Mouse (Mus musculus): ENCODE data around the gene Azin2.

Azin2 gene

DNA sequence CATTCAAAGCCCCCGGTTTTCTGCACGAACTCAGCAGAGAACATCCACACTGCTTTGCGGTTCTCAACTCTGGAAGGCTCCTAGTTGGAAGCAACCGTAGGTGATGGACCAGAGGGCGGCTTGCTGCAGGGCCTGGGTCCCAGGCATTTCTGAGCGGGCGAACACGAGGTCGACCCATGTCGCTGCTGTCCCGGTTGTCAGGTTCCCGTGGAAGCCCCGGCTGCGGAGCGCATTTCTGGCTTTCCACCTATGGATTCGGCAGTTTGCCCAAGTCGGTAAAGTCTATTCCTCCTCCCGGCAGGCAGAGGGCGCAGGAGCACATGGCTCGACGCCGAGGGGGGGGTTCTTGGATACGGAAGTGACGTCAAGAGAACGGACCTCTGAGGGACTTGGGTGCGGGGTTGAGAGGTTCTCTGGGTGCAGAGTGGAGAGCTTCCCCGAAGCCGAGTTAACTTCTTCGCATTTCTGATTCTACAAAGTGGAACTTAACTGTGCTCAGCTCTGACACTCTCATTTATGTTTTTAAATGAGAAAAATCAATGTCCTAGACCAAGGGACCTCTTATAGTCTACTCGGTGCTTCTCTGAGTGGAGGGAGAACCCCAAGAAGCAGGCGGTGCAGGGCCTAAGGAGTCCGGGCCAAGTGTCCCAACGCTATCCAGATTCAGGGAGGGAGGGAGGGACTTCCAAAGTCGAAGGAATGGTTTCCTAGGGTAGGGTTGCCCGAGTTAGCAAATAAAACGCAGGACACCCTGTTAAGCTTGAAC is 37.2 kb downstream of the Azin2 start:
- peak; percentile 87 for DNase-seq

DNA sequence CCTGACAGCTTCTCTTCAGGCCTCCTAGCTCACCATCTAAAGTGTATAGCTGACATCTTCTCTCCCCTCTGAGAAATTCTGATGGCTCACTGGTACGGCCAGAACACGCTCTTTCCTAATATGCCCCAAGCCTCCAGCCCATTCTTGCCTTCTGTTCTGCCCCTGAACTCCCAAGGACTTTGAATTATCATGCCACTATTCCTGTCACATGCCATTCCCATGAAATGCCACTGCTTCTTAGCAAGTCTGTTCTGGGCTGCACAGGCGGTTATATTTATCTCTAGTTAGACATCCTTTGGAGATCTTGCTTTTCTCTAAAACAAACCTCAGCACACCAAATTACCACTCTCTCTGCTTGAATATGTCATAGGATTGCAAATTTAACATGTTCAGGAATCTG is 38.6 kb downstream of the Azin2 start:
- no peak for DNase-seq

DNA sequence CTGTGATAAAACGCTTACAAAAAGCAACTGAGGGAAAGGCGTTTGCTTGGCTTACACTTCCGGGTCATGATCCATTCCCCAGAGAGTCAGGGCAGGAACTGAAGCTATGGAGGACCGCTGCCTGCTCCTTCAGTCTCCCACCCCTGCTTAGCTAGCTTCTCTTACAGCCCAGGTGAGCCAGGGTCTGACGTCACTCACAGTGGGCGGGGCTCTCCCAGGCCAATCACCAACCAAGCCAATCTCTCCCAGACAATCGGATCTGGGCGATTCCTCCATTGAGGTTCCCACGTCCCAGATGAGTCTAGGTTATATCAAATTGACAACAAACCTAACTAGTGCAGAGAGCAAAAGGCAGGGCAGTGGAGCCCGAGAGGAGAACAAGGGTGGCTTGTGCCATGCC is 43.1 kb downstream of the Azin2 start:
- DNase-seq: no peak

DNA sequence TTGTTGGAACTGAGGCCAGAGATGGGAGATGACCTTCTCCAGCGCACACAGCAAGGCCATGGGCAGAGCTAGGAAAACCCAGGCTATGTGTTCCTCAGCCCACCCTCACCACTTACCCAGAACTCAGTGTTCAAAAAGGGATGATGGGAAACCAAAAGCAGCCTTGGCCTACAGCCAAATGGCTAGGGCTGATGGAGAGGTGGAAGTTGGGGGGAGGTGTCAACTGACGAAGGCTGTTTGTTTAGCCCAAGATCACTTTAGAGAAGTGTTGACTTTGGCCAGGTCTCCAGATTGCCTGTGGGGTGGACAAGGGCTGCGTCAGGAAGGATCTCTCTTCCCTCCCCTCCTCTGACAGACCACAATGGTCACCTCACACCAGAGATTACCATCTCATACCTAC is 44.1 kb downstream of the Azin2 start:
- no peak for DNase-seq

DNA sequence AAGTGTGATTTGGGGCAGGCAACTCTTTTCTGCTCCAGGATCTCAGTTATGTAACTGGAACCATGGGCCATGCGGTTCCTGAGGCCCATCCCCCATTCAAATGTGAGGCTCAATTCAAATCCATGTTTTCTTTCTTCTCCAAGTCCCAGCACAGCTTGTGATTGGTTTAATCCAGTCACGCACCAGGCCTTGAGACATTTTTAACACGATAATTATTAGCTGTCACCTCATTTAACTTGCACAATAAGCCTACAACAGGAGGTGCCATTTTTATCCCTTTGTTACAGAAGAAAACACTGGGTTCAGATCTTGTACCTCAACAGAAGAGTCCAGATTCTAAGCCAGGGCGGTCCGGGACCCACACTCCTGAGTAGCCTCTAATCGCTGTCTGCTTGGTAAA is 44.5 kb downstream of the Azin2 start:
- DNase-seq: no peak

DNA sequence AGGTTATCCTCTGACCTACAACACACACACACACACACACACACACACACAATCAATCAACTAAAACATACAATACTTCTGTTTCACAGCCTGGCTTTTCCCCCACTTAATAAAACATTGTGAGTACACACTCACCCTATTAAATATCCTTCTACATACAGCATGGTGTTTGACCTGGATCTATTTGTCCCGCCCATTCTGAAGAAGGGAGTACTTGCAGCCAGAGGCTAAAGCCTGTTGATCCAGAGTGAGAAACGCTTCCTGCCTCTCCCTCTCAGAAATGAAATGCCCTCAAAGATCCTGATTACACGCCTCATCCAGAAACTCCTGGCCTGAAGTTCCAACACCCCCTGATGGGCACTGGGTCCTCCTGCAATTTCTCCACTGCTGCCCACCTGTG is 45.1 kb downstream of the Azin2 start:
- DNase-seq: no peak

DNA sequence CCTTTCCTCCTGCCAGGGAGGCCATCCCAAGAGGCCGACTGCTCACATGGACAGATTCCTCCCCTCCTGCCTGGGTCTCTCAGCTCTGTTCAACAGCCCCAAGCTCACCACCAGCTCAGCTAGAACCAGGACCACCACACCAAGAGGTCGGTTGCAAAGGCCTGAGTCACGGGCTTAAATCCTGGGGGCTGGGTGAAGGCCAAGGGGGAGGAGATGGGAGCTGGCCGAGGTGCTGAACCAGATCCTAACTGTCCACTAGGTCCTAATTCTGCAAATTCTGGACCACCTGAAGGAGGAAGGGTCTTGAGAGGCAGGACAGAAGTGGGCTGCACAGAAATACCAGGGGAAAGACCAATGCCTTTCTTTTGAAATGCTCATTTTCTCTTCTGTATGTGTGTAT is 48.4 kb downstream of the Azin2 start:
- no peak for DNase-seq

DNA sequence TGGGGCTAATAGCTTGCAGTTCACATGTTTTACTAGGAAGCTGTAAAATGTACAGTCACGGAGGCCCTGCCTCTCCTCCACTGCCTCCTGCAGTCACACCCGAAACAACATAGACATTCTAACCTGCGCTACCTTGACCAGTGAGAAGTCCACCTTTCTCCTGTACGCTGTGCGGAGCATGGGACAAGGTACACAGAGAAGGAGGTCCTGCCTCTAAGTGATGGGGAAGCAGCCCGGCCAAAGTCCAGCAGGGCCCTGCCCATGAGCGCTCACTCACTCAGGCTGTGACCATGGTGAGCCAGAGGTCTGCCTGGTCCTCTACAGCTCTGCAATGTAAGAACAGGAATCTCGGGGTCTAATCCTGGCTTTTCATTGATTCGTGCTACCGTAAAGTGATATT is 50.2 kb downstream of the Azin2 start:
- no peak for DNase-seq

DNA sequence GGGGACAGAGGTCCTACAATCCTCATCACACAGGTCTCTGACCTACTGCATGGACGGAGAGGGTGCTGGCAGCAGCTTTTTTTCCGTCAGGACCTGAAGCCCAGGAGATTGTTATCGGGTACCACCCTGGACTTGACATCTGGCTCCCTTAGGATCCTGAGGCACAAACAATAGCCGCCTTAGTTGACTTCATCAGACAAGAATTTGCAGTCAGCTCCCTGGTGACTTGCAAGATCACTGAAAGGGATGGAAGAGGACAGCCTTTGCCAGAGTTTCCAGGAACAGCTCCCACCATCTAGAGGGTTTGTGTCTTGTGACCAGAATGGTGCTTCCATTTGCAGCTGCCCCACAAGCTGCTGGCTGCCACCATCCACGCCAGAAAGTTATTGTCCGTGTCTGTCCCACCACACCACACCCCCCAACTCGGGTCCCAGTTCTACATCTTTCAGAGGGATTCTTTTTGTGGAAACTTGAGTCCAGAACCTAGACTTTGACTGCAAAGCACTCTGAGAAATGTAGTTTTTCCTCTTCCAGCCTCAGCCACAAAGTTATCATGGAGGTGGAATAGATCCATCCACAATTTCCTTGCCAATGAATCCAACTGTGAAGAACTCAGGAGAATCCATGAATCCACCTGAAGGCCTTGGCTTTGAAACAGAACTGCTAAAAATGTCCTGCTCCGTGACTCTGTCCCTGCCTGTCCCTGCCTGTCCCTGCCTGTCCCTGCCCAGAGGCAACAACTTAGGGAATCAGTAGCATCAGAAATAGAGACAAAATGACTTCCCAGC is 51.8 kb downstream of the Azin2 start:
- no peak for DNase-seq

DNA sequence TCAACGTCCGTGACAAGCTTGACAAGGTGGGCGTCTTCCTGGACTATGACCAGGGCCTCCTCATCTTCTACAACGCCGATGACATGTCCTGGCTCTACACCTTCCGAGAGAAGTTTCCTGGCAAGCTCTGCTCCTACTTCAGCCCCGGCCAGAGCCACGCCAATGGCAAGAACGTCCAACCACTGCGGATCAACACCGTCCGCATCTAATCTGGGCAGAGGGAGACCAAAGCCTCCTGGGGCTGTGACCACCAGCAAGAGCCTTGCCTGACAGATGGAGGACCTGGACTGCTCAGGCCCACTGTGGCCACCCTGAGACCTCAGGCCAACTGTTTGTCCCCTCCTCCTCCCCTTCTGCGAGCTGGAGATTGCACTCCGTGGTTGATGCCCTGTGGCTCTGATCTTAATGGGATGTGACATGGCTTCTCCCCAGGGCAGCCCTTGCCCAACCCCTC is 52.8 kb downstream of the Azin2 start:
- peak; percentile 52 for DNase-seq

DNA sequence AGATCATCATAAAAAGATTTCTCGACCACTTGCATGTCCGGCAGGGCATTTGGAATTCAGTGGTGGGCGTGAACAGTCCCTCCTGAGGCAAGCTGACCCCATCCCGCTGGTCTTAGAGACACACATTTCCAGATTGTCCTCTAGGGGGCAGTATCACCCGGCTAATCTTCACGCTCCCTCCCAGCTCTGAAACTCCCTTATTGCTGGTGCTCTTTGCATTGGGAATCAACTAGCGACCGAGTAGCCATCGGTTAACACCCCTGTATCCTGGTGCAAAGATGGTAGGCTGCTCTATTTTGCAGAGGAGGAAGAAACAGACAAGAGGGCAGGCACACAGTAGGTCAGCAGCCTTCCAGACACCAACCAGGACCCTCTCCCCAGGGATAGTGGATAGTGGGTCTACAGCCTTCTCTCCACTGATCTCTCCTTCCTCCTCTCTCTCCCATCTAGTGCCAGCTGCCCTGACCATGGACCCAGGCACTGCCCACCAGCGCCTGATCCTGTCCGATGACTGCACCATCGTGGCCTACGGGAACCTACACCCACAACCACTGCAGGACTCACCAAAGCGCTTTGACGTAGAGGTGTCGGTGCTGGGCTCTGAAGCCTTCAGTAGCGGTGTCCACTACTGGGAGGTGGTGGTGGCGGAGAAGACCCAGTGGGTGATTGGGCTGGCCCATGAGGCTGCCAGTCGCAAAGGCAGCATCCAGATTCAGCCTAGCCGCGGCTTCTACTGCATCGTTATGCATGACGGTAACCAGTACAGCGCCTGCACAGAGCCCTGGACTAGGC is 53.5 kb downstream of the Azin2 start:
- DNase-seq: peak; percentile 73

DNA sequence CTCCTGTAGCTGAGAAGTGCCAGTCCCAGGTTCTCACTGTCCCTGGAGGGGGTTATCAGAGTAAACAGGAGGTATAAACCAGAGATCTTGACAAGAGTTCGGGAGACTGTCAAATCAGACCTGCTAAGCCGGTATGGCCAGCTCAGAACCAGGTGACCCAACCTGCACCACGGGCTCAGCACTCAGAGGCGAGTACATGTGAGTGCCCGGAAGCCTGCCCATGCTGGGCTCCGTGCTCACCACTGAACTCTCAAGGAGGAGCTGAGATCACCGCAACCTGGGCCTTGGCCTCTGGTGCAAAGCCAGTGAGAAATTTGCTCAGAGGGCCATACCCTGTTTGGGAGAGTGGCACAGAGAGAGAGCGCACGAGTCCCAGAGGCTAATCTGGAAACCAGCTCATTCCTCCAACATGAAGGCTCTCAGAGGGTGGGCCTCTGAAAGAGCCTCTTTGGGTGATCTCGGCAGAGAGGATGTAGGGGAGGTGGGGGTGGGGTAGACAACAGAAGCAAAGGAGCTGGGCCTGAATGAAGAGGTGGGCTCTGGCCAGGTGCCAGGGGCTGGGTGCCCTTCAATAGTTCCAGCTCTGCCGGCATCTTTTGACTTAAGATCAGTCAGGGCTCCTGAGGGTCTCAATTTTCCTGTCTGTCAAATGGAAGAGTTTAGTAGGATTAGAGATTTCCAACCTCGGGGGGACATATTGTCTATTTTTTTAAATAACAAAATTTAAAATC is 54.8 kb downstream of the Azin2 start:
- DNase-seq: peak; percentile 41

DNA sequence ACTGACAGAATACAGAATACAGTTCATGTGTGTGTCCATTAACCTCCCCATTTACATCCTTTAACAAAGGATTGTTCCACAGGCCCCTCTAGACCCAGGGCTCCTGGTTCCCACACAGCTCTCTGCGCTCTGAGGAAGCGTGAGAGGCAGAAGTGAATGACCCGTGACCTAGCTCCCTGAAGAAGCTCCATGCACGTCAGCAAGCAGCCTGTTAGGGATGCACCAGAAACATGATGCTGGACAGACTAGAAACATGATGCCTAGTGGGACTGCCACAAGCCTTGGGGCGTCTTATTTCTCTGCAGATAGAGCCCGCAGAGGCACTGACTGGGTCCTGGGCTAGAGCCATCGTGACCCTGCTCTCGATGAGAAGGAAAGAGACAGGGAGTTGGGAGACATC is 55.5 kb downstream of the Azin2 start:
- no peak for DNase-seq

DNA sequence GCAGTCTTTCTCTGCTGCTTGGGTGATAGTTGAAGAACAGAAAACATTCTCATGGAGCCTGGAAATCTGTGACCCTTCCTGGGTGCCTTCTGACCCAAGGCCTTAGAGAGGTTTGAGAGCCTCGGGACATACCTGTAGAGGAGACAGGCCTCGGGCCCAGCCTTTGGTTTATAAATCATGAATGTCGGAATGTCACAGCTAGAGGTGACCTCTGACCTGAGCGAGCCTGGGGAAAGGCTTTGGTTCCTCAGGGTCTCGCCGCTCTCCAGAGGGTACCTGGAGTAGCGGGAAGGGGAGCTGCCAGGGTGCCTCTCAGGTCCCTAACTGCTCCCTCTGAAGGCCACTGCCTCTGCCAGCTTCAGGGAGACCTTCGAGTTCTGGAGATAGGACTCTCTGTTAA is 57.0 kb downstream of the Azin2 start:
- DNase-seq: no peak

DNA sequence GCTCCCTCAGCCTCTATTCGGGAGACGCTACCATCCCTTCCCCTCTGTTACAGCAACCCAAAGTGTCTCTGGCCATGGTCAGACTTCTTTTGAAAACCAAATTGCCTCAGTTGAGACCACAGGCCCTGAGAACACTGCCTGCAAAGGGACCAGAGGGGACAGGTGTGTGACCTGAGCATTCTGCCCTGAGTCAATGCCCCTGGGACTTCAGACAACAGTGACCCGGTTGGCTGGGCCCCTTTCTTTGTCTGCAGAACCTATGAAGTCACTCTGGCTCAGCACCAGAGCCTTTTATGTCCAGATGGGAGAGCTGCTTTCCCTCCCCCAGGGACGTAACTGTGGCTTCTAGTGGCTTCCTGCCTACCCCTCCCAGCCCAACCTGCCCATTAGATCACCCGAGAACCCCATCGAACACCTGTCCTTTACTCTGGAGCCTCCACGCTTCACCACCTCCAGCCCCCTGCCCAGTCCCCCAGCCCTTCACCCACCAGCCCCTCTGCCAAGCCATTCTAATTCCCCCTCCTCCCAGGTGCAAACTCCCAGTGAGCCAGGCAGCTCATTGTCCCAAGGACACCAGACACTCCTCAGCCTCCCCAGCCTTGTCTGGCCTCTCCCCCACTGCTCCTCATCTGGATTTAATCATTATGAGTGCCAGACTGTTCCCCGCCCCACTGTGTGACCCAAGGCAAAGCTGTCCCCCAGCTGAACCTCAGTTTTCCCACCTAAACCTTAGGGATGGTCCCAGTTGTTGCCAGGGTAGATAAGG is 58.0 kb downstream of the Azin2 start:
- peak; percentile 48 for DNase-seq

DNA sequence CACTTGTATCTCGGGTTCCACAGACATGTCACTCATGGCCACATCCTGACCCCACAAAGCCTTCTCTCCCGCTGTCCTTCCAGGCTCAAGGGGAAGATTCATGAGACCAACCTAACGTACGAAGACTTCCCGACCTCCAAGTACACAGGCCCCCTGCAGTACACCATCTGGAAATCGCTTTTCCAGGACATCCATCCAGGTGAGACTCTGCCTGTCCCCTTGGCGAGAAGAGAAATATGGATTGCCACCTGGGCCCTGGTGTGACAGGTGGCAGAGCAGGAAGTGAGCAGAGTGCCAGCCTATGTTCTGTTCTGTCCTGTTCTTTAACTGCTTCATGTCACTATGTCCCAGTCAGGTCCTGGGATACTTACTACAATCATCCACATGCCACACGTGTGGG is 59.9 kb downstream of the Azin2 start:
- peak; percentile 81 for DNase-seq

DNA sequence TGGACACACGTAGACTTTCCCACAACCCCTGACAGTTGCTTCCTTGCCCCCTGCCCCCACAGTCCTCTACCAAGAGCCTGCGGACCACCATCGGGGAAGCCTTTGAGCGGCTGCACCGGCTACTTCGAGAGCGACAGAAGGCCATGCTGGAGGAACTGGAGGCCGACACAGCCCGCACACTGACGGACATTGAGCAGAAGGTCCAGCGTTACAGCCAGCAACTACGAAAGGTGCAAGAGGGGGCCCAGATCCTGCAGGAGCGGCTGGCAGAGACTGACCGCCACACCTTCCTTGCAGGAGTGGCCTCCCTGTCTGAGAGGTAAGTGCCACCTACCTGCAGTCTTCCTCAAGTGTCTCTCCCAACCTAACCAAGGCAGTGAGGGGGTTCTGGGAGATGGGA is 61.8 kb downstream of the Azin2 start:
- DNase-seq: peak; percentile 31

DNA sequence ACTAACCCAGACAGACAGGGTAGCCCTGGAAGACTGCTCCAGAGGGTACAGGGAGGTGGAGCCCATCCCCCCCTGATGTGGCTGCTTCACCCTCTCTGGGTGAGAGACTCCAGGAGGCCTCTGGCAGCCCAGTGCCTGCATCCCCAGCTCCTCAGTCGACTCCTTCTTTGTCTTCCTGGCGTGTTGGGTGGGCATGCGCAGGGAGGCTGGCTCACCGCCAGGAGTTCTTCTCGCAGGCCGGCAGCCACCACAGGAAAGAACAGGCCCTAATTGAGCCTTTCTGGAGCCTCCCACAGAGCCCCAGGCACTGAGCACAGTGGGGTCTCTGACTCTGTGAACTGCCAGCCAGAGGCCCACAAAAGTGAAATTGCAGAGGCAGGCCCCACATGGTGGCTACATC is 62.9 kb downstream of the Azin2 start:
- peak; percentile 79 for DNase-seq

DNA sequence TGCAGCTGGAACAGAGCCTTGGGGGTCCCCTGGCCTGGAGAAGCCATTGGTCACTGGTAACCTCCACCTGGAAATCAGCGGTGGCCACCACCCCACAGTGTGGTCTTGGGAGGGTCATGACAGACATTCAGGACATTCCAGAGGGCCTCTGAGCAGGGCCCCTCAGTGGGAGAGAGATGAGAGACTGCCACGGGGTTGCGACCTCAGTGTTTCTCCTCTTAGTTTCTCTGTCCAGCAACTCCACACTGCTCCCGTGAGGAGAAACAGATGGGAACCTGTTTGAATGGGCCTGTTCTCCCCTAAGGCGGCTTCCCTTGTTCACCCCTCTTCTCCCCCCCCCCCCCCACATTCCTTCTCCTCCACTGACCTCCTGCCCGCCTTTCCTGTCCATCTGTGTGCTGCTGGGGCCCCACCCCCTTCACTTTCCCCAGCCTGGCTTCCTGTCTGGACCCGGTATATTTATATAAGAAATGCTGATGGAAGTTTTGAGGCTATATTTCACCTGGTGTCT is 64.3 kb downstream of the Azin2 start:
- peak; percentile 64 for DNase-seq

DNA sequence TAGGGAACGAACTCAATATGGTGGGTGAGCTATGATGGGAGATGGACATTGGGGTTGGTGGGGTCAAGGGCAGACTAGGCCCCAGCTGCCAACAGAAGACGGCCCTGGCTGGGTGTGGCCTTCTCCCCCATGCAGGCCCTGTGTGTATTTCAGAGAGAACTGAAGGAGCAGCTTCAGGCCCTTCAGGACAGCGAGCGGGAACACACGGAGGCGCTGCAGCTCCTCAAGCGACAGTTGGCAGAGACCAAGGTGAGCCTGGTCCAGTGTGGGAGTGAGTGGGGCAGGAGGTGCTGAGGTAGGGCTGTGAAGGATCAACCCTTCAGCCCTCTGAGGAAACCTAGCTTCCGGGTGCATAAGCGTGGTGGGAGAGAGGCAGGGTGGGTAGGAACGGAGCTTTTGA is 65.6 kb downstream of the Azin2 start:
- no peak for DNase-seq

DNA sequence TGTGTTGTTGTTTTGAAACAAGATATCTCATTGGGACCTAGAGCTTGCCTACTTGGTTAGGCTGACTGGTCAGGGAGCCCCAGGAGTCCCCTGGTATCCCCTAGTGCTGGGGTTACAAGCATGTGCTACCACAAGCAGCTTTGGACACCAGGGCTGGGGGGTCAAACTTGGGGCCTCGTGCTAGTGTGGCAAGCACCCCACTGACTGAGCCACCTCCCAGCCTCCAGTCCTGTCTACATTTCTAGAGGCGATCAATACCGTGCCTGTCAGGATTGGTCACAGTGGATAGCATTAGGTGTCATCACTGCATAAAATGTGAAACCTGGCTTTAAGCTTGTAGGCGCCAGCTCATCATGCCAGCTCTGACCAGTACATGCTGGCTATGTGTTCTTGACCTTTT is 66.4 kb downstream of the Azin2 start:
- no peak for DNase-seq

DNA sequence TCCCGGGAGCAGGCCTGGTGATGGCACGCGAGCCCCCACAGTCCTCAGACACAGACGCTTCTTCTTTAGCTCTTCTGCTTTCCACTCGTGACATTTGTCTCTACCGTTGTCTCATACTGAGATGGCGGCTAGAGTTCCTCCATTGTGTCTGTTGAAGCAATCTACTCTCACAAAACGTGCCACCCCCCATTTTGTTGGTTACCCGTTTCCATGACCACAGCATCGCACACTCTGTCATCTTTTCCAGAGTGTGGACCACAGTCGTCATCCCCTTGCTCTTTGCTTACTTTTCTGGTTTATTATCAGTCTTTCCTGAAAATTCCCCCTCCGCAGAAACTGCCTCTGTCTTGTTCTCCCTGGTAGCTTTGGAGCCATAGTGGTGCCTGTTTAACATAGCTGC is 68.1 kb downstream of the Azin2 start:
- DNase-seq: peak; percentile 28
